In the genomic region with DNA sequence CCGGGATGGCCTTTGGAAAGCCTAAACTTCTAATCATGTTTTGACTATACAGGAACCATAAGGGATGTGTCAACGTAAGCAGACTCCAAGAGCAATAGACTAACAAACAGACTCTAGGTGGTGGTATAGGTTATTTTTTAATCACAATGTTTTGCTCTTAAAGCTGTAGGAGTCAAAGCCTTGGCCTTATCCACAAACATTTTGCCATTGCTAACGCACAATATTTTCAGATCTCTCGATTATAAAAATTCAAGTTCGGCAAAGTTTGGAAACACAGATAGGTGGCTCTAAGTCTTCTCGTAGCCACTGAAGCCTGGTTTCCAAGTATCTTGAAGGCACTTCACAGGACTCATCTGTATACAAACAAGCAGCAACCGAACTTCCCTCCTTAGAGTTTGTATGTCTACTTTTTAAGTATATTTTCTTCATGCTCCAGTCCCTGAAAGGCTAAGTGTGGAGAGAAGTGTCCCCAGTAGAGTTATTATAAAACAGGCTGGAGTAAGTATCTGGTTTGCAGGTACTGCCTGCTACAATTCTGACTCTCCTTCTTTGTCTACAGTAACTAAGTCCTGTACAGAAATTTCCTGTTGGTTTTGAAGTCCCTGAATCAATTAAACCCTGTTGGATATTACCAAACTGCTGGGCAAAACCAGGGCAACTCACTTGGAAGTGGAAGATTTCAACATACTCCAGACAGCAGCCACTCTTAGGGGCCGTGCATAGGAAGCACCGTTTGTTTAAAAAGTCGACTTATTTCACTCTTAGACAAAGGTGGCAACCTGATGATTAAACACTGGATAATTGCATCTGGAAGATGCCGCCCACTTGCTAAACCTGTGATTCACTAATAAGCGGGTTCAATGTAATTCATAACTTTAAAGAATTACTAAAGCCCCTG, we compare ENCODE assay signal across 8 mouse cellular contexts. TPM values are rescaled to one million over a fixed set of nuclear protein-coding genes. Genes with fewer than 3 reads are reported as not detected.
A peak's percentile ranks its signal among the peaks of the same experiment; 100 is the strongest.
DNase-seq lines count a peak whose midpoint lies in the region; ATAC-seq lines count a peak whose summit lies in the region.

No protein-coding gene starts in this region.

- intact Hi-C loops in heart, postnatal 25 days (cut with DNase I), result loop anchor here (2.0 to 10.0 kb wide), 9 partner anchors 61 to 644 kb away; partner anchors contain the start of genes Hspa13 and Usp25

- H3K9me3 ChIP-seq in heart, embryonic 14.5 days (ENCODE audit: control insufficient read depth, low read length), result no peaks in the 10 kb centered on the region
- H3K9me3 ChIP-seq in forebrain, embryonic 14.5 days (replicated peaks; ENCODE audit: control insufficient read depth, low read length), result no peaks in the 10 kb centered on the region
- H3K9me3 ChIP-seq in liver, embryonic 13.5 days (replicated peaks), result no peaks in the 10 kb centered on the region

- H3K4me2 ChIP-seq in heart, embryonic 14.5 days (ENCODE audit: low read length), result peak overlapping the region; percentile 70
- H3K4me2 ChIP-seq in forebrain, embryonic 14.5 days (ENCODE audit: low read length), result peak overlapping the region; percentile 71
- peak overlapping the region; percentile 94 for H3K4me2 ChIP-seq in liver, embryonic 13.5 days

- peak overlapping the region; percentile 95 for H3K9ac ChIP-seq in heart, embryonic 14.5 days (ENCODE audit: low read length)
- peak overlapping the region; percentile 86 for H3K9ac ChIP-seq in forebrain, embryonic 14.5 days (ENCODE audit: low read length)
- peak overlapping the region; percentile 100 for H3K9ac ChIP-seq in liver, embryonic 13.5 days

- H3K27me3 ChIP-seq in heart, embryonic 14.5 days (ENCODE audit: control insufficient read depth, insufficient read depth, low read length), result no peaks in the 10 kb centered on the region
- H3K27me3 ChIP-seq in forebrain, embryonic 14.5 days (replicated peaks; ENCODE audit: control insufficient read depth, insufficient read depth, low read length), result no peaks in the 10 kb centered on the region
- H3K27me3 ChIP-seq in liver, embryonic 13.5 days, result no peaks in the 10 kb centered on the region

- whole genome bisulfite sequencing in heart, embryonic 14.5 days, result 48% methylated on average over 12 of the region's 12 CpGs
- 43% methylated on average over 12 of the region's 12 CpGs for WGBS in forebrain, embryonic 14.5 days
- 15% methylated on average over 12 of the region's 12 CpGs for WGBS in liver, embryonic 13.5 days (ENCODE audit: insufficient replicate concordance)

- DNase-seq in heart, postnatal 25 days (ENCODE audit: low spot score), result no peak
- DNase-seq in MEL-GATA-1-ER (ENCODE audit: extremely low read depth, low read depth), result peak; percentile 36
- peak; percentile 44 for DNase-seq in forebrain, embryonic 14.5 days (ENCODE audit: low spot score)
- DNase-seq in liver, embryonic 13.5 days, result no peak
- no peak for DNase-seq in adrenal gland, postnatal 4 days (ENCODE audit: low spot score in 2 of 2)
- no peak for DNase-seq in cerebellum, postnatal 36 days
- DNase-seq in gastrocnemius, postnatal 25 days, result no peak

- H3K4me3 ChIP-seq in heart, embryonic 14.5 days (ENCODE audit: control insufficient read depth in 1 of 2, insufficient read depth in 1 of 2, low read depth in 1 of 2, low read length in 2 of 2), result peak overlapping the region; percentile 75 to 100; a peak in 3 of 4 replicates
- peak overlapping the region; percentile 71 for H3K4me3 ChIP-seq in forebrain, embryonic 14.5 days (ENCODE audit: low read depth, low read length)
- peak overlapping the region; percentile 96 for H3K4me3 ChIP-seq in liver, embryonic 13.5 days (replicated peaks)

- peaks cover 11 to 26% of the 10 kb centered on the region in 2 experiments for H3K4me1 ChIP-seq in heart, embryonic 14.5 days (ENCODE audit: control insufficient read depth in 2 of 2, insufficient read depth in 2 of 2, low read length in 2 of 2)
- H3K4me1 ChIP-seq in forebrain, embryonic 14.5 days (ENCODE audit: control insufficient read depth, insufficient read depth, low read length), result peaks cover 14% of the 10 kb centered on the region
- peaks cover 63% of the 10 kb centered on the region for H3K4me1 ChIP-seq in liver, embryonic 13.5 days (replicated peaks)

- H3K27ac ChIP-seq in heart, embryonic 14.5 days (replicated peaks in 1 of 2; ENCODE audit: control insufficient read depth in 1 of 2, insufficient read depth in 1 of 2, low read depth in 2 of 2, low read length in 2 of 2), result 0 out of 4 replicates have a peak overlapping the region, but pooled peaks of 1 of the 2 experiments have one; percentile 17
- H3K27ac ChIP-seq in forebrain, embryonic 14.5 days (ENCODE audit: low read depth, low read length), result no peak overlapping the region
- H3K27ac ChIP-seq in liver, embryonic 13.5 days, result peak overlapping the region; percentile 95

- no peaks in the 10 kb centered on the region for H3K36me3 ChIP-seq in heart, embryonic 14.5 days (ENCODE audit: control insufficient read depth, insufficient read depth, low read length)
- no peaks in the 10 kb centered on the region for H3K36me3 ChIP-seq in forebrain, embryonic 14.5 days (ENCODE audit: control insufficient read depth, insufficient read depth, low read length)
- peaks cover 17% of the 10 kb centered on the region for H3K36me3 ChIP-seq in liver, embryonic 13.5 days

- ATAC-seq in heart, embryonic 14.5 days (ENCODE audit: insufficient number of reproducible peaks, insufficient read depth, low FRiP score, low read depth), result no peak
- no peak for ATAC-seq in forebrain, embryonic 14.5 days
- ATAC-seq in liver, embryonic 13.5 days (ENCODE audit: low read depth), result no peak

RNA-seq across cellular contexts. Expression of gene Nrip1, which starts 2.7 kb away (rescaled TPM):
- polyA plus RNA-seq in heart, embryonic 14.5 days (2014; fragmentation: Nextera tagmentation; extraction: Ambion mirVana), result 20.2 and 20.8 TPM in 2 replicates
- 10 to 100 TPM; 23.4 to 27.3 TPM for total RNA-seq in heart, postnatal 25 days (2021)
- polyA plus RNA-seq in forebrain, embryonic 14.5 days (2014; fragmentation: Nextera tagmentation; extraction: Ambion mirVana), result 16.5 and 24.0 TPM in 2 replicates
- polyA plus RNA-seq in liver, embryonic 13.5 days (2015; fragmentation: Nextera tagmentation; extraction: Ambion mirVana), result 20.2 and 20.4 TPM in 2 replicates
- total RNA-seq in adrenal gland, postnatal 4 days (2021), result 10 to 100 TPM; 89.2 to 89.5 TPM
- total RNA-seq in gastrocnemius, postnatal 25 days (2021), result 10 to 100 TPM; 19.2 to 39.4 TPM

Comparison
In these comparisons a context has a peak if more than half of its experiments do, and no peak if none do; other contexts are left out.
1. DNase-seq: peak in MEL-GATA-1-ER (single experiment) and forebrain, embryonic 14.5 days (single experiment); none in heart, postnatal 25 days (single experiment), liver, embryonic 13.5 days (single experiment), adrenal gland, postnatal 4 days (0 of 2), cerebellum, postnatal 36 days (0 of 2) and gastrocnemius, postnatal 25 days (single experiment).
2. Peak in every context shown above with its lines, with median percentiles within 50 percentile points of each other: H3K4me2 ChIP-seq, H3K4me3 ChIP-seq and H3K9ac ChIP-seq.